Comparison of ENCODE assay signal across 20 mouse cellular contexts in the genomic region with DNA sequence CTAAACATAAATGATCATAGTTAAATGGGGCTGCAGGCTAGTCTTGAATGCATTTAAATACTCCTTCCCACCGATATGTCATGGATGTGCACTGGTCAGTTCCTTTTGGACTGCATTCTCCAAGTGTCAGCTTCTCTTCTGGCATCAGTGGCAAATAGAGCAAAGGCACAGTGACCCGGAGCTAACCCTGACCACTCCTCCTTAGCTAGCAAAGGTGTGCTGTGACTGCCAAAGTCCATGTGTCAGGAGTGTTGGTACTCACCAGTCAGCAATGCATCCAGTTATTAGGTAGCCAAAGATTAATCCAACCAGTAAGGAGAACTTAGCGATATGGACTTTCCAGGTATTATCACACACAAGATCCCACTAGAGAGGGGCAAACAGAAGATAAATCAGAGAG. TPM values are rescaled to one million over a fixed set of nuclear protein-coding genes. Genes with fewer than 3 reads are reported as not detected.
DNase-seq lines count a peak whose midpoint lies in the region; ATAC-seq and TF ChIP-seq lines count a peak whose summit lies in the region.
"Had no signal": no experiment of that assay in that cellular context is flagged by ENCODE, and none has a peak within 500 bp of the region (broad histone marks: within the 10 kb centered on the region; RNA-seq: fewer than 3 reads in every experiment).

No protein-coding gene starts in this region.

- WGBS in kidney, embryonic 15.5 days = 92% methylated on average over 3 of the region's 3 CpGs
- WGBS in kidney, adult 2 months = 60% methylated on average over 3 of the region's 3 CpGs
- 71% methylated on average over 3 of the region's 3 CpGs for WGBS in stomach, postnatal 0 days

- peak; percentile 62 for DNase-seq in kidney, adult 18-20 months
- peak; percentile 92 for DNase-seq in kidney, adult 2 months
- DNase-seq in kidney, postnatal 14 days = peak; percentile 72
- peak; percentile 76 for DNase-seq in stomach, postnatal 0 days (ENCODE audit: low spot score)
- DNase-seq in thymus, postnatal 0 days (ENCODE audit: low spot score) = no peak
- no peak for DNase-seq in gastrocnemius, adult 8-10 months (ENCODE audit: low spot score in 2 of 2)
- DNase-seq in cerebellum, adult 9-10 months = no peak
- DNase-seq: adrenal gland, adult 2 months; cerebellum, adult 11 months; cerebellum, postnatal 10 days; layer of hippocampus, adult 9-11 months; thymus, postnatal 14 days had no signal

- H3K27me3 ChIP-seq in kidney, embryonic 15.5 days = no peaks in the 10 kb centered on the region
- H3K27me3 ChIP-seq in kidney, adult 2 months (replicated peaks; ENCODE audit: control insufficient read depth, insufficient read depth, low read length) = no peaks in the 10 kb centered on the region
- no peaks in the 10 kb centered on the region for H3K27me3 ChIP-seq in stomach, postnatal 0 days (ENCODE audit: control insufficient read depth, insufficient read depth, low read length)
- H3K27me3 ChIP-seq: forebrain, embryonic 12.5 days; limb, embryonic 13.5 days; liver, embryonic 15.5 days; Patski had no signal

- TF ChIP-seq POLR2A in kidney, adult 2 months (IDR thresholded peaks at IDR 0.05; ENCODE audit: low read depth, low read length) = no peak

- H3K36me3 ChIP-seq in kidney, embryonic 15.5 days = no peaks in the 10 kb centered on the region
- H3K36me3 ChIP-seq in kidney, adult 2 months (ENCODE audit: control insufficient read depth, insufficient read depth, low read length) = no peaks in the 10 kb centered on the region; the same call in 1 of the 2 replicates
- no peaks in the 10 kb centered on the region for H3K36me3 ChIP-seq in stomach, postnatal 0 days (ENCODE audit: control insufficient read depth, insufficient read depth, low read length)
- H3K36me3 ChIP-seq: limb, embryonic 13.5 days had no signal

- TF ChIP-seq EP300 in stomach, postnatal 0 days (optimal IDR thresholded peaks at IDR 0.05) = no peak

- H3K9me3 ChIP-seq in kidney, embryonic 15.5 days (replicated peaks) = no peaks in the 10 kb centered on the region
- no peaks in the 10 kb centered on the region for H3K9me3 ChIP-seq in stomach, postnatal 0 days (ENCODE audit: control insufficient read depth, low read length)
- H3K9me3 ChIP-seq: forebrain, embryonic 12.5 days; limb, embryonic 13.5 days; liver, embryonic 15.5 days had no signal

- no peak overlapping the region for H3K4me3 ChIP-seq in kidney, embryonic 15.5 days (replicated peaks)
- H3K4me3 ChIP-seq in kidney, adult 2 months (ENCODE audit: insufficient read depth, low read depth, low read length) = no peak overlapping the region
- no peak overlapping the region for H3K4me3 ChIP-seq in stomach, postnatal 0 days (ENCODE audit: low read depth, low read length)
- H3K4me3 ChIP-seq: forebrain, embryonic 12.5 days; limb, embryonic 13.5 days; liver, embryonic 15.5 days had no signal

- H3K4me1 ChIP-seq in kidney, embryonic 15.5 days = peaks cover 8% of the 10 kb centered on the region; the same call in 1 of the 2 replicates
- H3K4me1 ChIP-seq in kidney, adult 2 months (ENCODE audit: control insufficient read depth, insufficient read depth, low read length) = peaks cover 35% of the 10 kb centered on the region
- H3K4me1 ChIP-seq in stomach, postnatal 0 days (replicated peaks; ENCODE audit: control insufficient read depth, insufficient read depth) = no peaks in the 10 kb centered on the region

- no peak for TF ChIP-seq CTCF in kidney, adult 2 months (conservative IDR thresholded peaks at IDR 0.05; ENCODE audit: insufficient read depth, insufficient read length, low read depth, low read length)
- TF ChIP-seq CTCF in stomach, postnatal 0 days (IDR thresholded peaks at IDR 0.05; ENCODE audit: low read depth) = no peak

- no peak overlapping the region for H3K27ac ChIP-seq in kidney, embryonic 15.5 days
- H3K27ac ChIP-seq in kidney, adult 2 months (ENCODE audit: insufficient read depth, low read depth, low read length) = no peak overlapping the region
- peak overlapping the region; percentile 49; the same call in 1 of the 2 replicates for H3K27ac ChIP-seq in stomach, postnatal 0 days (replicated peaks)
- H3K27ac ChIP-seq: forebrain, embryonic 12.5 days; limb, embryonic 13.5 days; liver, embryonic 15.5 days had no signal

- ATAC-seq in kidney, embryonic 15.5 days (replicated peaks; ENCODE audit: low FRiP score) = no peak; the same call in 1 of the 2 replicates
- ATAC-seq in stomach, postnatal 0 days (ENCODE audit: low FRiP score, low TSS enrichment) = peak; percentile 90
- ATAC-seq: hindbrain, embryonic 16.5 days; Patski had no signal

- H3K4me2 ChIP-seq in kidney, embryonic 15.5 days = no peak overlapping the region
- no peak overlapping the region for H3K4me2 ChIP-seq in stomach, postnatal 0 days (replicated peaks; ENCODE audit: low read depth)
- H3K4me2 ChIP-seq: forebrain, embryonic 12.5 days; heart, embryonic 11.5 days; limb, embryonic 13.5 days; liver, embryonic 15.5 days; midbrain, embryonic 11.5 days had no signal

- H3K9ac ChIP-seq in kidney, embryonic 15.5 days = no peak overlapping the region
- no peak overlapping the region for H3K9ac ChIP-seq in stomach, postnatal 0 days (ENCODE audit: low read length)
- H3K9ac ChIP-seq: forebrain, embryonic 12.5 days; limb, embryonic 13.5 days; liver, embryonic 15.5 days had no signal

RNA-seq across cellular contexts. Expression of gene Slc22a23, which starts 40.1 kb away (rescaled TPM):
- polyA plus RNA-seq in kidney, embryonic 15.5 days (2015; fragmentation: Nextera tagmentation; extraction: Ambion mirVana) = 2.4 and 2.6 TPM in 2 replicates
- polyA plus RNA-seq in kidney, adult 2 months (2012; rRNA removed) = 76.1 and 90.7 TPM in 2 replicates
- 6.9 and 7.5 TPM in 2 replicates for polyA plus RNA-seq in stomach, postnatal 0 days (2015; fragmentation: Nextera tagmentation; extraction: Ambion mirVana)
- polyA plus RNA-seq in thymus, postnatal 0 days (2015; fragmentation: Nextera tagmentation; extraction: Ambion mirVana) = 2.8 and 3.4 TPM in 2 replicates
- total RNA-seq in gastrocnemius, adult 8-10 months (2022) = 10 to 100 TPM in 2 of 4 experiments, 1 to 10 TPM in 2; 6.1 to 12.3 (median 8.7) TPM

Comparison
In these comparisons a context has a peak if more than half of its experiments do, and no peak if none do; other contexts are left out.
1. DNase-seq: peak in kidney, adult 18-20 months (single experiment), kidney, adult 2 months (single experiment), kidney, postnatal 14 days (single experiment) and stomach, postnatal 0 days (single experiment); none in thymus, postnatal 0 days (single experiment), gastrocnemius, adult 8-10 months (0 of 2) and cerebellum, adult 9-10 months (single experiment).